Mouse (Mus musculus) G1E (cell line): ENCODE measurements around the gene Mrpl9. TPM values are rescaled to one million over a fixed set of nuclear protein-coding genes. Genes with fewer than 3 reads are reported as not detected.

ENCODE experiments used
- ATAC-seq: 2 replicates; pipeline ENCODE4 v1.8.0; 2016; ENCODE audit warnings: mild to moderate bottlenecking; ENCODE audit not compliant: insufficient number of reproducible peaks, poor library complexity, low FRiP score, severe bottlenecking; ENCODE audit errors: extremely low read depth
- DNase-seq: peaks from one replicate; pipeline ENCODE4 v3.0.0; 2012; ENCODE audit warnings: low spot score
- H3K27me3 ChIP-seq: 2 replicates; pipeline ENCODE4 v1.6.1; 2012; ENCODE audit warnings: mild to moderate bottlenecking, low read length, inconsistent platforms; ENCODE audit not compliant: insufficient read depth
- H3K36me3 ChIP-seq: replicated peaks from 2 replicates; pipeline ENCODE3; 2012; ENCODE audit warnings: mild to moderate bottlenecking, inconsistent platforms
- H3K4me1 ChIP-seq: 2 replicates; pipeline ENCODE4 v1.6.1; 2012; ENCODE audit warnings: low read depth, low read length, inconsistent platforms, mixed read lengths; ENCODE audit not compliant: insufficient read depth
- H3K4me3 ChIP-seq: 2 replicates; pipeline ENCODE4 v1.5.1; 2012; ENCODE audit warnings: low read depth, mild to moderate bottlenecking, inconsistent platforms, low read length, moderate library complexity, mixed read lengths
- H3K9me3 ChIP-seq: replicated peaks from 2 replicates; pipeline ENCODE4 v1.6.1; 2012; ENCODE audit warnings: inconsistent platforms
- CTCF ChIP-seq: IDR thresholded peaks from 2 replicates; pipeline ENCODE4 v1.5.1; 2012; ENCODE audit warnings: low read depth, low read length, inconsistent platforms, mixed read lengths
- GATA1 ChIP-seq: IDR thresholded peaks from 2 replicates; pipeline ENCODE4 v1.6.1; 2012; ENCODE audit warnings: borderline replicate concordance, low read length, inconsistent platforms, mixed read lengths
- GATA2 ChIP-seq: IDR thresholded peaks from 2 replicates; pipeline ENCODE4 v1.6.1; 2012; ENCODE audit warnings: low read depth, low read length, inconsistent platforms, borderline replicate concordance
- POLR2AphosphoS5 ChIP-seq: IDR thresholded peaks from 2 replicates; pipeline ENCODE4 v1.6.1; 2012; ENCODE audit warnings: low read depth, low read length, inconsistent platforms; ENCODE audit not compliant: insufficient replicate concordance
- TAL1 ChIP-seq: conservative IDR thresholded peaks from 2 replicates; pipeline ENCODE4 v1.6.1; 2012; ENCODE audit warnings: low read depth, low read length, inconsistent platforms, mixed read lengths
- polyA plus RNA-seq: library from polyadenylated mRNA; stranded (reverse); fragments of >175 nt; gene quantifications from 2 replicates; pipeline ENCODE4 v1.2.3, GENCODE M21; 2012
- total RNA-seq, 2 experiments: library from RNA; stranded (forward) in 1 of 2; stranded (reverse) in 1 of 2; fragments of 200-1000 nt in 1 of 2; fragments of >200 nt in 1 of 2; fragmentation: Nextera tagmentation in 1 of 2; gene quantifications; 2 replicates each; pipeline ENCODE4 v1.2.3; 2014 to 2017

Gene Mrpl9
- total and polyA plus RNA-seq, 3 experiments: 62.2 to 108 (median 89.5) TPM

DNA sequence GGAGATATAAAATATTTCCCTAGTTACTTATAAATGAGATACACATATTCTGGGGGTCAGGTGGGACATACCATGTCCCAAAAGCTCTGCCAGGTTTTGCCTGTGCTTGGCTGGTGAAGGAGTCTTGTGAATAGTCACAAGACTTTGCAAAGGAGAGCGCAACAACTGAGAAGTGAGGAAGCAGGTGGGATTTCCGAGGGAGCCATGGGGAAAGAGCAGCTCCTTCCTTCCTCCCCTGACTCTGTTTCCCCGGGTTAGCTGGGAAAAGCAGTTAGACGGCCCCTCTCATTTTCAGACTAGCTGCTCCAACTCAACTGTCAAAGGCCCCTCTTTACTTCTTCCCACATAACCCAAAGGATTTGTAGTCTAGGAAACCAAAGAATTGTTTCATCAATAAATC lies 54.0 kb downstream of the Mrpl9 start:
- Histone ChIP-seq H3K27me3 (no peaks in the 10 kb centered on the region), H3K36me3 (peaks cover 90% of the 10 kb centered on the region), H3K9me3 (no peaks in the 10 kb centered on the region), H3K4me1 (no peaks in the 10 kb centered on the region), H3K4me3 (no peak overlapping the region)
- DNase-seq: no peak
- ATAC-seq: no peak
- TF ChIP-seq CTCF (no peak), GATA1 (no peak), TAL1 (no peak), GATA2 (no peak), POLR2AphosphoS5 (no peak)

Other genes starting within 250 kb of the Mrpl9 start
- not detected in 2 replicates for gene Gm5286, start 246.6 kb upstream of the Mrpl9 start, total RNA-seq (2014; fragmentation: Nextera tagmentation)
- 0.35 TPM in 1 of 2 replicates, not detected in the other for gene Gm5286, start 246.6 kb upstream of the Mrpl9 start, total RNA-seq (2017)
- gene Gm5286, start 246.6 kb upstream of the Mrpl9 start, polyA plus RNA-seq: not detected in 2 replicates
- not detected in 2 replicates for gene Gm4778, start 179.3 kb upstream of the Mrpl9 start, total RNA-seq (2014; fragmentation: Nextera tagmentation)
- not detected in 2 replicates for gene Gm4778, start 179.3 kb upstream of the Mrpl9 start, total RNA-seq (2017)
- gene Gm4778, start 179.3 kb upstream of the Mrpl9 start, polyA plus RNA-seq: not detected in 2 replicates
- 12.5 and 13.2 TPM in 2 replicates for gene Them4, start 133.2 kb upstream of the Mrpl9 start, total RNA-seq (2014; fragmentation: Nextera tagmentation)
- 7.6 and 7.7 TPM in 2 replicates for gene Them4, start 133.2 kb upstream of the Mrpl9 start, total RNA-seq (2017)
- 0.44 and 1.3 TPM in 2 replicates for gene Them4, start 133.2 kb upstream of the Mrpl9 start, polyA plus RNA-seq
- not detected in 2 replicates for gene Them5, start 101.2 kb upstream of the Mrpl9 start, total RNA-seq (2014; fragmentation: Nextera tagmentation)
- gene Them5, start 101.2 kb upstream of the Mrpl9 start, total RNA-seq (2017): 0.11 and 0.12 TPM in 2 replicates
- not detected in 2 replicates for gene Them5, start 101.2 kb upstream of the Mrpl9 start, polyA plus RNA-seq
- gene C2cd4d, start 80.9 kb upstream of the Mrpl9 start, total RNA-seq (2014; fragmentation: Nextera tagmentation): not detected in 2 replicates
- 0.11 TPM in 1 of 2 replicates, not detected in the other for gene C2cd4d, start 80.9 kb upstream of the Mrpl9 start, total RNA-seq (2017)
- gene C2cd4d, start 80.9 kb upstream of the Mrpl9 start, polyA plus RNA-seq: not detected in 2 replicates
- gene Rorc, start 70.5 kb upstream of the Mrpl9 start, total RNA-seq (2014; fragmentation: Nextera tagmentation): not detected in 2 replicates
- gene Rorc, start 70.5 kb upstream of the Mrpl9 start, total RNA-seq (2017): 0.12 TPM in 1 of 2 replicates, not detected in the other
- not detected in 2 replicates for gene Rorc, start 70.5 kb upstream of the Mrpl9 start, polyA plus RNA-seq
- gene Lingo4, start 44.8 kb upstream of the Mrpl9 start, total RNA-seq (2014; fragmentation: Nextera tagmentation): not detected in 2 replicates
- 0.05 and 0.06 TPM in 2 replicates for gene Lingo4, start 44.8 kb upstream of the Mrpl9 start, total RNA-seq (2017)
- gene Lingo4, start 44.8 kb upstream of the Mrpl9 start, polyA plus RNA-seq: not detected in 2 replicates
- not detected in 2 replicates for gene Tdrkh, start 30.0 kb upstream of the Mrpl9 start, total RNA-seq (2014; fragmentation: Nextera tagmentation)
- 0.12 and 0.22 TPM in 2 replicates for gene Tdrkh, start 30.0 kb upstream of the Mrpl9 start, total RNA-seq (2017)
- not detected in 2 replicates for gene Tdrkh, start 30.0 kb upstream of the Mrpl9 start, polyA plus RNA-seq
- not detected in 2 replicates for gene Oaz3, start 597 bp downstream of the Mrpl9 start, total RNA-seq (2014; fragmentation: Nextera tagmentation)
- 0.17 and 0.49 TPM in 2 replicates for gene Oaz3, start 597 bp downstream of the Mrpl9 start, total RNA-seq (2017)
- not detected in 2 replicates for gene Oaz3, start 597 bp downstream of the Mrpl9 start, polyA plus RNA-seq
- gene Celf3, start 35.0 kb downstream of the Mrpl9 start, total RNA-seq (2014; fragmentation: Nextera tagmentation): not detected in 2 replicates
- gene Celf3, start 35.0 kb downstream of the Mrpl9 start, total RNA-seq (2017): 0.17 TPM in 1 of 2 replicates, not detected in the other
- gene Celf3, start 35.0 kb downstream of the Mrpl9 start, polyA plus RNA-seq: not detected in 2 replicates
- gene Riiad1, start 37.0 kb downstream of the Mrpl9 start, total RNA-seq (2014; fragmentation: Nextera tagmentation): not detected in 2 replicates
- gene Riiad1, start 37.0 kb downstream of the Mrpl9 start, total RNA-seq (2017): not detected in 2 replicates
- not detected in 2 replicates for gene Riiad1, start 37.0 kb downstream of the Mrpl9 start, polyA plus RNA-seq
- gene Snx27, start 139.4 kb downstream of the Mrpl9 start, total RNA-seq (2014; fragmentation: Nextera tagmentation): 38.8 and 42.0 TPM in 2 replicates
- gene Snx27, start 139.4 kb downstream of the Mrpl9 start, total RNA-seq (2017): 23.2 and 26.9 TPM in 2 replicates
- gene Snx27, start 139.4 kb downstream of the Mrpl9 start, polyA plus RNA-seq: 10.5 and 10.9 TPM in 2 replicates
- not detected in 2 replicates for gene Gm10972, start 199.8 kb downstream of the Mrpl9 start, total RNA-seq (2014; fragmentation: Nextera tagmentation)
- gene Gm10972, start 199.8 kb downstream of the Mrpl9 start, total RNA-seq (2017): not detected in 2 replicates
- not detected in 2 replicates for gene Gm10972, start 199.8 kb downstream of the Mrpl9 start, polyA plus RNA-seq
- 6.1 and 6.8 TPM in 2 replicates for gene Tuft1, start 215.6 kb downstream of the Mrpl9 start, total RNA-seq (2014; fragmentation: Nextera tagmentation)
- 14.7 and 15.7 TPM in 2 replicates for gene Tuft1, start 215.6 kb downstream of the Mrpl9 start, total RNA-seq (2017)
- gene Tuft1, start 215.6 kb downstream of the Mrpl9 start, polyA plus RNA-seq: 4.1 and 4.5 TPM in 2 replicates